Mouse (Mus musculus): ENCODE results near the gene Stip1. TPM values are rescaled to one million over a fixed set of nuclear protein-coding genes. Genes with fewer than 3 reads are reported as not detected.
"Not testable (repeated sequence)": the region's sequence is repeated elsewhere in the genome, so short reads cannot be mapped to it uniquely, and the experiment has no call there.

The Stip1 gene
- 192 and 195 TPM in 2 replicates for polyA plus RNA-seq (2011; ENCODE audit: insufficient read length, low read depth, missing spikeins)

DNA sequence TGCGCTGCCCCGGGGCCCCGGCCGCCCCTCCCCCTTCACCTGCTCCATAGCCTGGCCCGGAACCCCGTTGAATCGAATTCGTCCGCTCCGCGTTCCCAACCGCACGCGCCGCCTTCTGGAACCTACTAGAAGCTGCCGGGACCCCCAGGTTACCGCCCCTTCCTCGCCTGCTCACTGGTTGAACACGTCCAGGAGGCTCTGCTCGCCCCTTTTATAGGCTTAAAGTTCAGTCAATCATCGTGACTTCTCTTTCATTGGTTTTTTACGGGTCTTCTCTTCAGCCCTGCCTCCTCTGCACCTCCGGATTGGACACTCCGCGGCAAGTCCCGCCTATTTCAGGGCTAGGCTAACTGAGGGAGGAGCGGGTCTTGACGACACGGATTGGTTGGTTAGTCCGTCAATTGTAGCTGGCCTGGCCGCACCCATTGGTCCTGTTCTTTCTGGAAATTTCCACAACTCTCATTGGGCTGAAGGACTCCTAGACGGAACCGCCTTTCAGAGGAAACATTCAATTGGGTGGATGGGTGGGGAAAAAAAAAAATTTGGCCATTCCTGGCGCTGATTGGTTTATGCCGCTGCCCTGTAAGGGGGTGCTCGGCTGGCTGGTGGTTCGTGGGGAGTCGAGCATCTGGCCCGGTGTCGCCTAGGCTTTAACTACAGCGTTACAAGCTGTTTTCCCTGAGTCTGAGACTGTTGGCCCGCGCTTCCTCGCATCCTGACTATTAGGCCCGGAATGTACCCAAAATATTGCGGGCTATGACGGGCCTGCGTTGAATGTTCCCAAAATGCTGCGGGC is at the start of gene Stip1:
Gene Stip1 (minus strand): TSS at position 127 of the 796 bp plus-strand sequence.
- Histone ChIP-seq H3K4me1 (ENCODE audit: control insufficient read depth, insufficient read depth, low read length) (peaks cover 20% of the 10 kb centered on the region), H3K4me3 (ENCODE audit: insufficient read depth, low read length) (peak within 1 kb of the TSS; percentile 97), H3K27ac (ENCODE audit: insufficient read depth, low read length) (peak within 1 kb of the TSS; percentile 88)
- peak; percentile 95 for TF ChIP-seq POLR2A (IDR thresholded peaks at IDR 0.05; ENCODE audit: low read depth, low read length)
- no peak for TF ChIP-seq CTCF (IDR thresholded peaks at IDR 0.05; ENCODE audit: borderline replicate concordance, insufficient read depth, low read length)

GRCm38 (mm10) chr19:7089050-7089449 is 49.3 kb upstream of the Stip1 start:
- H3K4me3 ChIP-seq (ENCODE audit: insufficient read depth, low read length), result no peak overlapping the region
- H3K27ac ChIP-seq (ENCODE audit: insufficient read depth, low read length), result no peak overlapping the region
- TF ChIP-seq POLR2A (IDR thresholded peaks at IDR 0.05; ENCODE audit: low read depth, low read length) (no peak), CTCF (IDR thresholded peaks at IDR 0.05; ENCODE audit: borderline replicate concordance, insufficient read depth, low read length) (no peak)
- H3K4me1 ChIP-seq (ENCODE audit: control insufficient read depth, insufficient read depth, low read length), result peaks cover 4% of the 10 kb centered on the region

GRCm38 (mm10) chr19:7088558-7088957 is 48.8 kb upstream of the Stip1 start:
- Histone ChIP-seq H3K4me1 (ENCODE audit: control insufficient read depth, insufficient read depth, low read length) (peaks cover 4% of the 10 kb centered on the region), H3K27ac (ENCODE audit: insufficient read depth, low read length) (no peak overlapping the region), H3K4me3 (ENCODE audit: insufficient read depth, low read length) (no peak overlapping the region)
- no peak for TF ChIP-seq CTCF (IDR thresholded peaks at IDR 0.05; ENCODE audit: borderline replicate concordance, insufficient read depth, low read length)
- TF ChIP-seq POLR2A (IDR thresholded peaks at IDR 0.05; ENCODE audit: low read depth, low read length), result no peak

DNA sequence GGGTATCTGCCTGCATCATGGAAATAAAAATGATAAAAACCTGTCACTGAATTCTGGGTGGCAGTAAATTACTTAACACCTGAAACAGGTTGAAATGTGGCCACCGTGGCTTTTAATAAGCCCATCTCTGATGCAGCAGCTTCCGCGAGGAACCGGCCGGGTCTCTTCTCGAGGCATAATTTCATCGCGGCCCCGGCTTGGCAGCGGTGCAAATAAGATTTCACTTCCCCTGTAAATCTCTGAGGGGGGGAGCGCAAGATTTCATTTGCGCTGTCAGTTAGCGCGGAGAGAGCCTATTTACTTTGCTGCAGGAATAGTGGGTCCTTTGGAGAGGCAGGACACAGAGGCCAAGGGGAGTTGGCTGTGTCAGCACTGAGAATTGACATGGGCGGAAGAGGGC is 45.0 kb upstream of the Stip1 start:
- TF ChIP-seq CTCF (IDR thresholded peaks at IDR 0.05; ENCODE audit: borderline replicate concordance, insufficient read depth, low read length), result no peak
- no peak for TF ChIP-seq POLR2A (IDR thresholded peaks at IDR 0.05; ENCODE audit: low read depth, low read length)
- H3K4me1 ChIP-seq (ENCODE audit: control insufficient read depth, insufficient read depth, low read length), result no peaks in the 10 kb centered on the region
- no peak overlapping the region for H3K27ac ChIP-seq (ENCODE audit: insufficient read depth, low read length)
- no peak overlapping the region for H3K4me3 ChIP-seq (ENCODE audit: insufficient read depth, low read length)

DNA sequence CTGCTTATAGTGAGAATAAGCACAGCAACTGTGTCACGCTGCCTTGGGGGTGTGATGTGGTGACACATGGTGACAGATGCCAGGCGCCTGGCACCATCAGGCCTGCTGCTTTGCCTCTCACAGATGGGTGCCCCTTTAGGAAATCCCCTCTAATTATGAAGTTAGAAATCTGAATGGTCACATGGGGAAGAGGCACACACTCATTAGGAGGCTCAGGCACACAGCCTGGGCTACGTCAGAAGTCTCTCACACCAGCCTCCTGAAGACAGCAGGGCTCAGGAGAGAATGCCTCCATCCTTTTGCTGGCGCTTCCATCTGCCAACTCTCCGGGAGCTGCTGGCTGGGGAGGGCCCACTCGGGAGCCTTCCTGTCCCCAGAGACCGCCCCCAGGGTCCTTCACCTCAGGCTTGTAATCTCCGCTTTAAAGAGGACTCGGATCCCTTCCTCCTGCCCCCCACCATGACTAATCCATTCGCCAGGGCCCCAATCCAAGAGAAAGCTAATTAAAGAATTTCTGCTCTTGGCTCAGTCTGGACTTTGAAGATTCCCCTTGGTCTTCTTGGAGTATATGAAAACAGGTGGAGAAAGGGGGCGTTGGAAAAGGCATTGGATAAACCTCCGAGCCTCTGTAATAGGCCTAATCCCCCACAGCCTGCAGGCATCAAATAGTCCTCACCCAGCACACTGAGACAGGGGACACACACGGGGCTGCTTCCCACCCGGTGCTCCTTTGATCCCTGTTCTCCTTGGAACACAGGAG is 43.4 kb upstream of the Stip1 start:
- Histone ChIP-seq H3K4me3 (ENCODE audit: insufficient read depth, low read length) (no peak overlapping the region), H3K4me1 (ENCODE audit: control insufficient read depth, insufficient read depth, low read length) (0 out of 2 replicates have a peak, but pooled peaks cover 2% of the 10 kb centered on the region), H3K27ac (ENCODE audit: insufficient read depth, low read length) (no peak overlapping the region)
- TF ChIP-seq CTCF (IDR thresholded peaks at IDR 0.05; ENCODE audit: borderline replicate concordance, insufficient read depth, low read length) (no peak), POLR2A (IDR thresholded peaks at IDR 0.05; ENCODE audit: low read depth, low read length) (no peak)

DNA sequence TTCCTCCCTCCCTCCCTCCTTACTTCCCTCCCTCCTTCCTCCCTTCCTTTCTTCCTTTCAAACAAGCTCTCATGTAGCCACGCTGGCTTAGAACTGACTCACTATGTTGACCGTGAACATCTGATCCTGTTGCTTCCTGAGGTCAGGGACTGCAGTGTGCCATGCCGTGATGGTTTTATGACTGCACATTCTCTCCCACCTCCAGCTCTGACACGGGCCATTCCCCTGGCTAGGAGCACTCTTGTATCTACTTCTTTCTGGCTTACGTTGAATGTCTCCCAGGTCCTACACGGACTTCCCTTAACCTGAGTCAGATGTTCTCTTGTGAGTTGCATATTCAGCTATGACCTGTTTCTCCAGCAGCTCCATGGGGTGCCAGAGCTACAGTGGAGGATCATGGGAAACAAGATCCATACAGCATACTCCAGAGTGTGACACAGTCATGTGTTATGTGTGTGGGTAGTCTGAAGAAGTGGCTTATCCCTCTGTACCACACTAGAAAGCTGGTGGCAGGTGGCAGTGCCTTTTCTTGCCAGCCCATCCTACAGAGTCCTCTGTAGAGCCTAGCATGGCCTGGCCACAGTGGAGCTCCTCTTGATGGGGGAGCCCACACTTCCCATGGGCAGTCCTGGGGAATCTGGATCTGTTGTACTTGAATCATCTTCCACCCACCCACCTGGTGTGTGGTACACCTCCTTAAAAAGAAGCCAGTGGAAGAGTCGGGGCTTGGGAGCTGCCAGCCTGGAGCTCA is 41.9 kb upstream of the Stip1 start:
- Histone ChIP-seq H3K4me1 (ENCODE audit: control insufficient read depth, insufficient read depth, low read length) (peaks cover 5% of the 10 kb centered on the region; the same call in 1 of the 2 replicates), H3K4me3 (ENCODE audit: insufficient read depth, low read length) (no peak overlapping the region), H3K27ac (ENCODE audit: insufficient read depth, low read length) (0 out of 2 replicates have a peak overlapping the region, but pooled peaks have one; percentile 7)
- no peak for TF ChIP-seq POLR2A (IDR thresholded peaks at IDR 0.05; ENCODE audit: low read depth, low read length)
- no peak for TF ChIP-seq CTCF (IDR thresholded peaks at IDR 0.05; ENCODE audit: borderline replicate concordance, insufficient read depth, low read length)

GRCm38 (mm10) chr19:7078271-7078670 is 38.5 kb upstream of the Stip1 start:
- TF ChIP-seq POLR2A (IDR thresholded peaks at IDR 0.05; ENCODE audit: low read depth, low read length) (no peak), CTCF (IDR thresholded peaks at IDR 0.05; ENCODE audit: borderline replicate concordance, insufficient read depth, low read length) (no peak)
- no peak overlapping the region for H3K27ac ChIP-seq (ENCODE audit: insufficient read depth, low read length)

DNA sequence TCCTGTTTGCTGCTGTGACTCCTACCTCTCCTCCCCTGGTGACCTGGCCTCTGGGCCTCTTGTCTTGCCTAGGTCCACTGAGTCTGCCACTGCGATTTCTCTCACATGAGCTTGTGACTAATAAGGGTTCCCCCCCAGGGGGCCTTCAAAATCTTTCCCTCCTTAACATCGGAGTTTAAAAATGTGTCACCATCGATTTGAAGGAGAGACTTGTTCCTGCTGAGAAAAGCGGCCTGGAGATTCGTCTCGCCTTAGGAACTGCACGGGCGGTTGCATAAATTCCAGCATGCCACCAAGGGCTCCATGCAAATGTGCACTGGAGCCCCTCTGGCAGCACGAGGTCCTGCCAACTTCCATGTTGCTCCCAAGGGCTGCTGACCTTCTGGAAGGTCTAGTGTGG is 37.9 kb upstream of the Stip1 start:
- H3K4me1 ChIP-seq (ENCODE audit: control insufficient read depth, insufficient read depth, low read length), result peaks cover 5% of the 10 kb centered on the region; the same call in 1 of the 2 replicates
- no peak overlapping the region for H3K4me3 ChIP-seq (ENCODE audit: insufficient read depth, low read length)
- TF ChIP-seq CTCF (IDR thresholded peaks at IDR 0.05; ENCODE audit: borderline replicate concordance, insufficient read depth, low read length) (no peak), POLR2A (IDR thresholded peaks at IDR 0.05; ENCODE audit: low read depth, low read length) (no peak)

More at GRCm38 (mm10) chr19:7078271-7078670, 38.5 kb upstream of the Stip1 start:
- Histone ChIP-seq H3K4me1 (ENCODE audit: control insufficient read depth, insufficient read depth, low read length) (peaks cover 5% of the 10 kb centered on the region; the same call in 1 of the 2 replicates), H3K4me3 (ENCODE audit: insufficient read depth, low read length) (no peak overlapping the region)

DNA sequence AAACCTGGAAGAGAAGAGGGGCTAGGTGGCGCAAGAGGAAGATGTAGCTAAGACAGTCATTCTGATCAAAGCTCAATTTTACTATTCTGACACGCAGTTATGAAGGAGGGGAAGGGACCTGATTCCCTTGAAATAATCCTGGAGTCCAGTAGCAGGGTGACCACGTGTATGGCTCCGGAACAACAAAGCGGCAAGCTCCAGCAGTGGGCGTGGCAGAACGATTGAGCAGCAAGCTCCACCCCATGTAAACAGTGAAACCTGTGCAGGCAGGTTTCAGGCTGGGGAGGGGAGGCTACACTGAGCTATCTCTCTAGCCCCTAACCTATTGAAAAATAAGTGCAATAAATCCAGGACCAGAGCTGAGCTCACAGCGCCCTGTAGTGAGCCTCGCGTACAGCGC is 35.6 kb upstream of the Stip1 start:
- H3K27ac ChIP-seq (ENCODE audit: insufficient read depth, low read length); H3K4me3 ChIP-seq (ENCODE audit: insufficient read depth, low read length); H3K4me1 ChIP-seq (ENCODE audit: control insufficient read depth, insufficient read depth, low read length): not testable (repeated sequence)

More for the DNA sequence above, 37.9 kb upstream of the Stip1 start:
- H3K27ac ChIP-seq (ENCODE audit: insufficient read depth, low read length), result no peak overlapping the region
